Mouse (Mus musculus) lung, postnatal 0 days (tissue): ENCODE measurements around the gene Inpp5a. TPM values are rescaled to one million over a fixed set of nuclear protein-coding genes. Genes with fewer than 3 reads are reported as not detected.

Source experiments
- ATAC-seq: fragments of 200-750 bp; cut with Nextera tagmentation; 2 replicates; pipeline ENCODE4 v1.8.0; 2017; ENCODE audit warnings: moderate library complexity
- DNase-seq: peaks from one replicate; pipeline ENCODE4 v3.0.0-alpha.2; 2016; ENCODE audit warnings: low spot score
- H3K27ac ChIP-seq: fragments of 300-500 bp; sonication (generic); 2 replicates; pipeline ENCODE4 v1.5.1; 2014; ENCODE audit warnings: antibody characterized with exemption, mild to moderate bottlenecking, low read length, mixed read lengths
- H3K27me3 ChIP-seq: fragments of 300-500 bp; sonication (generic); replicated peaks from 2 replicates; pipeline ENCODE4 v1.6.1; 2014; ENCODE audit warnings: low read length, mixed read lengths; ENCODE audit not compliant: insufficient read depth
- H3K36me3 ChIP-seq: fragments of 300-500 bp; sonication (generic); 2 replicates; pipeline ENCODE4 v1.6.1; 2014; ENCODE audit warnings: low read length, mixed read lengths; ENCODE audit not compliant: insufficient read depth
- H3K4me1 ChIP-seq: fragments of 300-500 bp; sonication (generic); 2 replicates; pipeline ENCODE4 v1.6.1; 2014; ENCODE audit warnings: antibody characterized with exemption, low read depth, low read length, mixed read lengths; ENCODE audit not compliant: insufficient read depth
- H3K4me2 ChIP-seq: fragments of 300-500 bp; sonication (generic); replicated peaks from 2 replicates; pipeline ENCODE4 v1.6.1; 2014; ENCODE audit warnings: low read depth, mild to moderate bottlenecking, low read length, moderate library complexity, mixed read lengths
- H3K4me3 ChIP-seq: fragments of 300-500 bp; sonication (generic); 2 replicates; pipeline ENCODE4 v1.5.1; 2014; ENCODE audit warnings: low read depth, low read length
- H3K9ac ChIP-seq: fragments of 300-500 bp; sonication (generic); replicated peaks from 2 replicates; pipeline ENCODE4 v1.6.1; 2014; ENCODE audit warnings: low read depth, mild to moderate bottlenecking
- H3K9me3 ChIP-seq: fragments of 300-500 bp; sonication (generic); 2 replicates; pipeline ENCODE4 v1.6.1; 2016; ENCODE audit warnings: low read length, mixed read lengths
- CTCF ChIP-seq: IDR thresholded peaks from 2 replicates; pipeline ENCODE4 v1.5.1; 2016; ENCODE audit warnings: antibody characterized with exemption, mild to moderate bottlenecking
- EP300 ChIP-seq: IDR thresholded peaks from 2 replicates; pipeline ENCODE4 v1.6.1; 2016; ENCODE audit warnings: antibody characterized with exemption, mild to moderate bottlenecking, control low read depth
- WGBS: fragments of 180-500 bp; shearing (Covaris S2); extraction: QIAGEN DNeasy Blood & Tissue Kit; methylation state at CpG from one replicate; pipeline ENCODE4 v1.1.7; 2014; 5-methylcytosine and 5-hydroxymethylcytosine counted together
- polyA plus RNA-seq: library from polyadenylated mRNA; unstranded; fragments of >200 nt; fragmentation: Nextera tagmentation; extraction: Ambion mirVana; gene quantifications from 2 replicates; pipeline ENCODE4 v1.2.1, GENCODE M21; 2015

Gene Inpp5a
- polyA plus RNA-seq, 1 experiment from 2014 or later, result 41.3 TPM

- WGBS, result 32% methylated on average over 14 of the region's 14 CpGs
- peak; percentile 29 for ATAC-seq
- H3K27ac ChIP-seq, result peak overlapping the region; percentile 80
- H3K9me3 ChIP-seq, result no peaks in the 10 kb centered on the region
- TF ChIP-seq EP300, result 0 out of 2 replicates have a peak, but pooled peaks have one; percentile 25
- TF ChIP-seq CTCF, result no peak
- H3K27me3 ChIP-seq, result no peaks in the 10 kb centered on the region
- DNase-seq, result peak; percentile 68
- no peaks in the 10 kb centered on the region for H3K36me3 ChIP-seq
- peaks cover 49% of the 10 kb centered on the region for H3K4me1 ChIP-seq
- no peak overlapping the region for H3K4me2 ChIP-seq
- no peak overlapping the region for H3K9ac ChIP-seq
- no peak overlapping the region for H3K4me3 ChIP-seq
Observed at GRCm38 (mm10) chr7:139368722-139369380, 20.1 kb upstream of the Inpp5a start.

- H3K4me2 ChIP-seq, result no peak overlapping the region
- H3K9me3 ChIP-seq, result no peaks in the 10 kb centered on the region
- no peaks in the 10 kb centered on the region for H3K27me3 ChIP-seq
- no peaks in the 10 kb centered on the region for H3K36me3 ChIP-seq
- ATAC-seq (no peak; the same call in 1 of the 2 replicates), DNase-seq (no peak)
- WGBS, result 67% methylated on average over 6 of the region's 6 CpGs
- peaks cover 43% of the 10 kb centered on the region for H3K4me1 ChIP-seq
- H3K4me3 ChIP-seq, result no peak overlapping the region
- H3K27ac ChIP-seq, result peak overlapping the region; percentile 47
- H3K9ac ChIP-seq, result no peak overlapping the region
- TF ChIP-seq CTCF (no peak), EP300 (no peak)
Observed at GRCm38 (mm10) chr7:139369501-139370088, 19.3 kb upstream of the Inpp5a start.

- no peak for TF ChIP-seq CTCF
- TF ChIP-seq EP300, result no peak
- Histone ChIP-seq H3K9me3 (no peaks in the 10 kb centered on the region), H3K27ac (no peak overlapping the region)
Observed at GRCm38 (mm10) chr7:139371389-139371788, 17.5 kb upstream of the Inpp5a start.

GRCm38 (mm10) chr7:139377381-139377780 is 11.5 kb upstream of the Inpp5a start:
- Histone ChIP-seq H3K9ac (no peak overlapping the region), H3K4me1 (no peaks in the 10 kb centered on the region), H3K27me3 (no peaks in the 10 kb centered on the region), H3K9me3 (no peaks in the 10 kb centered on the region), H3K4me2 (no peak overlapping the region), H3K36me3 (no peaks in the 10 kb centered on the region), H3K4me3 (no peak overlapping the region), H3K27ac (no peak overlapping the region)
- ATAC-seq (peak; percentile 23; the same call in 1 of the 2 replicates), DNase-seq (no peak)
- TF ChIP-seq CTCF (no peak), EP300 (no peak)
- WGBS, result 72% methylated on average over 7 of the region's 7 CpGs

More at GRCm38 (mm10) chr7:139371389-139371788, 17.5 kb upstream of the Inpp5a start:
- H3K27me3 ChIP-seq, result no peaks in the 10 kb centered on the region
- no peak for DNase-seq
- H3K4me2 ChIP-seq, result no peak overlapping the region
- no peak for ATAC-seq
- H3K4me3 ChIP-seq, result no peak overlapping the region
- no peaks in the 10 kb centered on the region for H3K36me3 ChIP-seq
- no peak overlapping the region for H3K9ac ChIP-seq
- H3K4me1 ChIP-seq, result peaks cover 27% of the 10 kb centered on the region

GRCm38 (mm10) chr7:139378355-139378754 is 10.6 kb upstream of the Inpp5a start:
- H3K4me1 ChIP-seq, result no peaks in the 10 kb centered on the region
- 78% methylated on average over 3 of the region's 3 CpGs for WGBS
- H3K27ac ChIP-seq, result no peak overlapping the region
- no peaks in the 10 kb centered on the region for H3K9me3 ChIP-seq
- no peak overlapping the region for H3K4me2 ChIP-seq
- H3K4me3 ChIP-seq, result no peak overlapping the region
- H3K27me3 ChIP-seq, result no peaks in the 10 kb centered on the region
- no peak for ATAC-seq
- no peak for DNase-seq
- no peaks in the 10 kb centered on the region for H3K36me3 ChIP-seq
- no peak for TF ChIP-seq CTCF
- no peak overlapping the region for H3K9ac ChIP-seq

GRCm38 (mm10) chr7:139379745-139380144 is 9.2 kb upstream of the Inpp5a start:
- H3K4me2 ChIP-seq, result no peak overlapping the region
- WGBS, result 62% methylated on average over 2 of the region's 2 CpGs
- TF ChIP-seq EP300, result no peak
- TF ChIP-seq CTCF, result no peak
- no peak overlapping the region for H3K9ac ChIP-seq
- no peak overlapping the region for H3K27ac ChIP-seq
- H3K27me3 ChIP-seq, result no peaks in the 10 kb centered on the region
- H3K4me3 ChIP-seq, result no peak overlapping the region
- H3K4me1 ChIP-seq, result peaks cover 4% of the 10 kb centered on the region; the same call in 1 of the 2 replicates
- no peak for ATAC-seq
- H3K9me3 ChIP-seq, result no peaks in the 10 kb centered on the region
- no peak for DNase-seq
- H3K36me3 ChIP-seq, result no peaks in the 10 kb centered on the region
